Mouse (Mus musculus): ENCODE data around the gene Pon1. TPM values are rescaled to one million over a fixed set of nuclear protein-coding genes. Genes with fewer than 3 reads are reported as not detected.

Gene Pon1
- total RNA-seq, 2 experiments from 2014 or later = 0.45 TPM; not detected in 1

DNA sequence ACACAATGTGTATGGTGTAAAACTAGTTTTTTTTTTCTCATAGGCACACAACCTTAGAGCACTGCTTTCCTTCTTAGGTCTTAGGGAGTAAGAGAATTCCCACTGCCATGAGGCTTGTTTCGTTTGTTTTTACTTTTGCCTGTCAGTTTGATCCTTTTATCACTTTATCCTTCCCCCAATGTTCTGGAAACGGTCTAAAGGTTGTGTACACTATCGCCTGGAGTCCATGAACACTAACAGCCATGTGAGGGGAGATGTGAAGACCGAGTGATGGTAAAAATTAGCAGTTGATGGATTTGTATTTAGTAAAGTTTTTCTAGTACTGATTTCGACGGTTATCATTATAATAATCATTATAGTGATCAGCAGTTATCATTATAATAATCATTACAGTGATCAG, 58.8 kb downstream of the Pon1 start:
- DNase-seq = no peak

DNA sequence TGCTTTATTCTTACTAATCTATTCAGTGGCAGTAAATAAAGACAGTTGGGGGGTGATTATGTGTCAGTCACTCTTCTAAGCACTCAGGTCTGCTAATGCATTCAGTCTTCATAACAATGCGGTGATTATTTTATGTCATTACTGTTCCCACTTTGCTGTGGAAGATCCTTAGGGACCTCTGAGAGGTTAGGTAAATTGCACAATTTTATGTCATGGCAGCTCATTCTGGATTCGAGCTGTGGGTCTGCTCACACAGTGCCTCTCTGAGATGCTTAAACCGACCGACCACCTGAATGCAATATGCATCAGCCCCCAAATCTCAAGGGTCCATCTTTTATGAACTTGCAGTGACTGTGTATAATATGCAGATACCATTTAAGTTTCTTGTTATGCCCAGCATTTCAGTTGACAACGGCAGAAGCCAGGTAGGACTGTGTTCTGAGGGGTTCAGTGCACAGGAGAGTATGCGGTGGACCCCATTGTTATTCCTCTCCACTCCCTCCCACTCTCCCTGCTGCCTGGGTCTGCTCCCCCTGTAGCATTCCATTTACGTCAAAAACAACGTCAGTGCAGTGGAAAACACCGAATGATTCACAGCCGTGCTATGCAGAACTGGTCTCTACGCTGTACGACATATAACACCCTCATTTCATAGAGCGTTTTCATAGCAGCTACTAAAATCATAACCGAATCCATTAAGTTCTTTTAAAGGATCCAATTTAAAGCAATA, 64.2 kb downstream of the Pon1 start:
- no peak for DNase-seq

DNA sequence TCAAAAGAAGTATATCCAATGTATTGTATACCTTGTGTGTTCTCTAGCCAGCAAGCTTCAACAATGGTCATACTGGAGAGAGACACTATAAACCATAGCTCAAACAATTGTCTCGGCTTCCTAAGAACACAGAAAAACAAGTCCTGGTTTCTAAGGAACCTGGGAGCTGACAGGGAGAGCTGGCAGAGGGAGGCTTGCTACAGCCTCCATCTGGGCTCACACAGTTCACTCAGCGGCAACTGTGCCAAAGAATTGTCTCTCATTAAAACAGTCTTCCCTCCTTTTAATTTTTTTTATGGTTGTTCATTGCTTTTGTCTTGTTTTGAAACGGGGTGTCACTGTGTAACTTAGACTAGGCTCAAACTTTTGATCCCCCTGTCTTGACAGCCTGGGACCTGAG, 73.5 kb downstream of the Pon1 start:
- DNase-seq = no peak

DNA sequence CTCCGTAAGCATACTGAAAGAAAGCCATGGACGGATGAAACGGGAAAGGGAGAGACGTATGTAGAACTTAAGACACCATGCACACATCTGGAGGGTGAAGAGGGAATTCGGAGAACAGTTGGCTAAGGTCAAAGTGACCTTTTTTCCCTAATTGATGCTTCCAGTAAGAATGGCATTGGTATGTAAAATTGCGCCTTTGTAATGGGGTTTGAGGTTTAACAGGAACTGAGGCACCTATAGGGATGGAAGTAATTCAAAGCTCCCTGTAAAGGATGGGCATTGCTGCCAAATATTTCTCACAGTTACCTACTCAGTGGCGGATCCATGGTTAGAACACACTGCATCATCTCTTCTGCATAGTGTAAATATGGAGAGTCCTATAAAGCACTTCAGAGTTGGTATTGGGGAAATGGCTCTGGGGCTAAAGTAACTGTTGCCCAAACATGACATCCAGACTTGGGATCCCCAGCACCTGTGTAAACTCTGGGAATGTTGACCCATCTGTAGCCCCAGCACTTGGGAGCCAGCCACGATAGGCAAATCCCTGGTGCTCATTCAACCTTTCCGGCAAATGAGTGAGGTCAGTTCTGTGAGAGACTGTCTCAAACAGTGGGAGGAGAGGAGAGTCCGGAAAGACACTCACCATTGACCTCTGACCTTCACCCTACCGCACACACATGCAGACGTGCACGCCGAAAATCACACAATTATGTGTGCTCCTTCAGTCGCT, 74.4 kb downstream of the Pon1 start:
- DNase-seq = no peak

Other genes starting within 250 kb of the Pon1 start
- gene Pon3, start 62.3 kb upstream of the Pon1 start, total RNA-seq (2021) = 10 to 100 TPM; 17.0 to 24.2 TPM
- gene Pon2, start 104.5 kb upstream of the Pon1 start, total RNA-seq (2021) = 10 to 100 TPM; 15.7 to 18.9 TPM
- 10 to 100 TPM; 10.6 to 12.6 TPM for gene Asb4, start 189.4 kb upstream of the Pon1 start, total RNA-seq (2021)

Measured in gastrocnemius, postnatal 10 days (tissue).